Mouse (Mus musculus) megakaryocyte, embryonic 14.5 days (primary cell): ENCODE measurements around the gene Mrvi1.

Experiments
- FLI1 ChIP-seq: IDR thresholded peaks from 2 replicates; pipeline ENCODE4 v1.6.1; 2012; ENCODE audit warnings: low read length, inconsistent platforms, mixed read lengths
- GATA1 ChIP-seq: IDR thresholded peaks from 3 replicates; pipeline ENCODE4 v1.6.1; 2012; ENCODE audit warnings: mixed read lengths, low read length, inconsistent platforms, borderline replicate concordance

GRCm38 (mm10) chr7:110878028-110878427, 104.2 kb downstream of the Mrvi1 start:
- TF ChIP-seq GATA1: no peak
- TF ChIP-seq FLI1: no peak
